Mouse (Mus musculus) MEL (cell line): ENCODE data around the gene Igsf9b. TPM values are rescaled to one million over a fixed set of nuclear protein-coding genes. Genes with fewer than 3 reads are reported as not detected.

Source experiments
- DNase-seq: peaks from one replicate; pipeline ENCODE4 v3.0.0; 2011; ENCODE audit warnings: low read depth, low spot score
- H3K27ac ChIP-seq: 2 replicates; pipeline ENCODE4 v1.5.1; 2012; ENCODE audit warnings: low read depth, mild to moderate bottlenecking, control low read depth, low read length, moderate library complexity; ENCODE audit not compliant: control insufficient read depth
- H3K27me3 ChIP-seq, 2 experiments: fragments of 150-350 bp in 1 of 2; sonication (generic) in 1 of 2; 2 replicates each; pipeline ENCODE4 v1.6.1; 2012; ENCODE audit warnings: low read length in 2 of 2, mild to moderate bottlenecking in 2 of 2, improper control_type of control experiment in 1 of 2, moderate library complexity in 1 of 2; ENCODE audit not compliant: insufficient read depth in 2 of 2, control insufficient read depth in 1 of 2
- H3K36me3 ChIP-seq, 2 experiments: 2 replicates each; pipeline ENCODE4 v1.6.1; 2012 to 2014; ENCODE audit warnings: low read length in 2 of 2, improper control_type of control experiment in 1 of 2, inconsistent platforms in 1 of 2, mild to moderate bottlenecking in 1 of 2; ENCODE audit not compliant: insufficient read depth in 2 of 2, control insufficient read depth in 1 of 2
- H3K4me1 ChIP-seq, 2 experiments: fragments of 150-350 bp in 1 of 2; sonication (generic) in 1 of 2; 2 replicates each; pipeline ENCODE4 v1.6.1; 2012; ENCODE audit warnings: low read length in 2 of 2, improper control_type of control experiment in 1 of 2, mild to moderate bottlenecking in 1 of 2; ENCODE audit not compliant: insufficient read depth in 2 of 2, control insufficient read depth in 1 of 2
- H3K4me3 ChIP-seq, 2 experiments: fragments of 150-350 bp in 1 of 2; sonication (generic) in 1 of 2; 2 replicates each; pipeline ENCODE4 v1.5.1; 2012; ENCODE audit warnings: low read depth in 2 of 2, low read length in 2 of 2, mild to moderate bottlenecking in 2 of 2, moderate library complexity in 2 of 2, control low read depth in 1 of 2, improper control_type of control experiment in 1 of 2; ENCODE audit not compliant: control insufficient read depth in 1 of 2, insufficient read depth in 1 of 2
- H3K79me2 ChIP-seq: 2 replicates; pipeline ENCODE4 v1.6.1; 2012; ENCODE audit warnings: mild to moderate bottlenecking, low read length, moderate library complexity; ENCODE audit not compliant: control insufficient read depth, poor library complexity, insufficient read depth
- H3K9ac ChIP-seq: 2 replicates; pipeline ENCODE4 v1.6.1; 2012; ENCODE audit warnings: low read depth, mild to moderate bottlenecking, control low read depth, low read length, moderate library complexity; ENCODE audit not compliant: control insufficient read depth, poor library complexity, severe bottlenecking
- H3K9me3 ChIP-seq: fragments of 150-350 bp; sonication (generic); replicated peaks from 2 replicates; pipeline ENCODE4 v1.6.1; 2012; ENCODE audit warnings: mild to moderate bottlenecking, low read length, improper control_type of control experiment, moderate library complexity; ENCODE audit not compliant: insufficient read depth
- CTCF ChIP-seq, 3 experiments: IDR thresholded peaks in 2 of 3; conservative IDR thresholded peaks in 1 of 3; 2 replicates each; pipeline ENCODE4 v1.5.1; 2011 to 2012; ENCODE audit warnings: low read length in 3 of 3, low read depth in 2 of 3, mild to moderate bottlenecking in 2 of 3, improper control_type of control experiment in 1 of 3, inconsistent platforms in 1 of 3, mixed read lengths in 1 of 3, moderate library complexity in 1 of 3; ENCODE audit not compliant: control insufficient read depth in 1 of 3, insufficient read depth in 1 of 3, poor library complexity in 1 of 3, severe bottlenecking in 1 of 3
- E2F4 ChIP-seq: IDR thresholded peaks from 2 replicates; pipeline ENCODE4 v1.6.1; 2011; ENCODE audit warnings: low read depth, low read length, improper control_type of control experiment, borderline replicate concordance
- ELF1 ChIP-seq: IDR thresholded peaks from 2 replicates; pipeline ENCODE4 v1.6.1; 2014; ENCODE audit warnings: low read depth, mild to moderate bottlenecking, inconsistent platforms, low read length, improper control_type of control experiment, moderate library complexity
- EP300 ChIP-seq, 2 experiments: IDR thresholded peaks; 2 replicates each; pipeline ENCODE4 v1.6.1; 2011; ENCODE audit warnings: improper control_type of control experiment in 2 of 2, low read length in 2 of 2, low read depth in 1 of 2, mild to moderate bottlenecking in 1 of 2
- GATA1 ChIP-seq: IDR thresholded peaks from 2 replicates; pipeline ENCODE4 v1.6.1; 2011; ENCODE audit warnings: low read depth, low read length, improper control_type of control experiment
- MAFK ChIP-seq: IDR thresholded peaks from 2 replicates; pipeline ENCODE4 v1.6.1; 2011; ENCODE audit warnings: low read depth, mild to moderate bottlenecking, low read length, improper control_type of control experiment, borderline replicate concordance
- MAX ChIP-seq: IDR thresholded peaks from 2 replicates; pipeline ENCODE4 v1.6.1; 2011; ENCODE audit warnings: low read length, improper control_type of control experiment
- MAZ ChIP-seq: IDR thresholded peaks from 2 replicates; pipeline ENCODE4 v1.6.1; 2012; ENCODE audit warnings: low read depth, mild to moderate bottlenecking, inconsistent platforms, low read length, improper control_type of control experiment
- MEF2A ChIP-seq: IDR thresholded peaks from 2 replicates; pipeline ENCODE4 v1.6.1; 2014; ENCODE audit warnings: low read depth, mild to moderate bottlenecking, inconsistent platforms, low read length, improper control_type of control experiment; ENCODE audit not compliant: poor library complexity, insufficient replicate concordance, severe bottlenecking; ENCODE audit errors: extremely low read depth
- MYB ChIP-seq: IDR thresholded peaks from 2 replicates; pipeline ENCODE4 v1.6.1; 2011; ENCODE audit warnings: mild to moderate bottlenecking, low read depth, low read length, improper control_type of control experiment
- NELFE ChIP-seq: IDR thresholded peaks from 2 replicates; pipeline ENCODE4 v1.6.1; 2011; ENCODE audit warnings: low read depth, low read length, improper control_type of control experiment
- NRF1 ChIP-seq: IDR thresholded peaks from 2 replicates; pipeline ENCODE4 v1.6.1; 2014; ENCODE audit warnings: low read depth, mild to moderate bottlenecking, inconsistent platforms, low read length, improper control_type of control experiment, moderate library complexity; ENCODE audit not compliant: poor library complexity, insufficient read depth, severe bottlenecking
- POLR2A ChIP-seq, 2 experiments: IDR thresholded peaks; 2 replicates each; pipeline ENCODE4 v1.6.1; 2011 to 2012; ENCODE audit warnings: low read length in 2 of 2, mild to moderate bottlenecking in 2 of 2, control low read depth in 1 of 2, improper control_type of control experiment in 1 of 2, low read depth in 1 of 2, moderate library complexity in 1 of 2; ENCODE audit not compliant: control insufficient read depth in 1 of 2, insufficient read depth in 1 of 2, poor library complexity in 1 of 2
- POLR2AphosphoS2 ChIP-seq: IDR thresholded peaks from 2 replicates; pipeline ENCODE4 v1.6.1; 2011; ENCODE audit warnings: low read length, improper control_type of control experiment
- POLR2AphosphoS5 ChIP-seq: IDR thresholded peaks from 2 replicates; pipeline ENCODE4 v1.6.1; 2012; ENCODE audit warnings: low read depth, borderline replicate concordance, mild to moderate bottlenecking, inconsistent platforms, low read length, moderate library complexity, mixed read lengths
- SIN3A ChIP-seq: IDR thresholded peaks from 2 replicates; pipeline ENCODE4 v1.6.1; 2012; ENCODE audit warnings: low read length, improper control_type of control experiment, inconsistent platforms
- SMC3 ChIP-seq: IDR thresholded peaks from 2 replicates; pipeline ENCODE4 v1.6.1; 2011; ENCODE audit warnings: low read depth, low read length, improper control_type of control experiment
- TAL1 ChIP-seq: IDR thresholded peaks from 2 replicates; pipeline ENCODE4 v1.6.1; 2012; ENCODE audit warnings: mild to moderate bottlenecking, inconsistent platforms, low read length, moderate library complexity, mixed read lengths
- TBP ChIP-seq: IDR thresholded peaks from 2 replicates; pipeline ENCODE4 v1.8.0; 2011; ENCODE audit warnings: low read depth, low read length, improper control_type of control experiment
- TCF12 ChIP-seq: IDR thresholded peaks from 2 replicates; pipeline ENCODE4 v1.6.1; 2014; ENCODE audit warnings: low read depth, mild to moderate bottlenecking, inconsistent platforms, low read length, improper control_type of control experiment, moderate library complexity
- UBTF ChIP-seq: IDR thresholded peaks from 2 replicates; pipeline ENCODE4 v1.6.1; 2012; ENCODE audit warnings: low read depth, mild to moderate bottlenecking, inconsistent platforms, low read length, improper control_type of control experiment, moderate library complexity, borderline replicate concordance; ENCODE audit not compliant: insufficient read depth
- USF2 ChIP-seq, 2 experiments: IDR thresholded peaks; 2 replicates each; pipeline ENCODE4 v1.6.1; 2011 to 2012; ENCODE audit warnings: improper control_type of control experiment in 2 of 2, low read length in 2 of 2, borderline replicate concordance in 1 of 2, inconsistent platforms in 1 of 2, low read depth in 1 of 2, mild to moderate bottlenecking in 1 of 2; ENCODE audit not compliant: insufficient read depth in 1 of 2
- ZC3H11A ChIP-seq: IDR thresholded peaks from 2 replicates; pipeline ENCODE4 v1.6.1; 2012; ENCODE audit warnings: low read depth, mild to moderate bottlenecking, inconsistent platforms, low read length, improper control_type of control experiment
- ZKSCAN1 ChIP-seq: IDR thresholded peaks from 2 replicates; pipeline ENCODE4 v1.6.1; 2012; ENCODE audit warnings: low read depth, mild to moderate bottlenecking, inconsistent platforms, low read length, improper control_type of control experiment, moderate library complexity
- ZMIZ1 ChIP-seq: IDR thresholded peaks from 2 replicates; pipeline ENCODE4 v1.6.1; 2012; ENCODE audit warnings: low read depth, mild to moderate bottlenecking, inconsistent platforms, low read length, improper control_type of control experiment, moderate library complexity
- ZNF384 ChIP-seq: IDR thresholded peaks from 2 replicates; pipeline ENCODE4 v1.6.1; 2012; ENCODE audit warnings: low read depth, mild to moderate bottlenecking, inconsistent platforms, low read length, improper control_type of control experiment
- polyA plus RNA-seq, 2 experiments: library from polyadenylated mRNA; stranded (reverse) in 1 of 2; unstranded in 1 of 2; fragments of >175 nt in 1 of 2; fragments of >200 nt in 1 of 2; gene quantifications; 2 replicates each; pipeline versions ENCODE4 v1.2.1 to v1.2.4; 2012; ENCODE audit warnings: low replicate concordance in 2 of 2, low read depth in 1 of 2; ENCODE audit not compliant: insufficient read length in 2 of 2, insufficient read depth in 1 of 2, missing spikeins in 1 of 2
- total RNA-seq: library from RNA; depleted of rRNA; stranded (reverse); fragments of 300-350 nt; gene quantifications from 2 replicates; pipeline ENCODE4 v1.2.3, GENCODE M21; 2012

Igsf9b gene
- total and polyA plus RNA-seq, 3 experiments = not detected

- DNase-seq = no peak
- no peak for TF ChIP-seq E2F4
- TF ChIP-seq POLR2A (IDR thresholded peaks at IDR 0.05; ENCODE audit: control insufficient read depth in 1 of 2, insufficient read depth in 1 of 2, low read depth in 1 of 2, low read length in 2 of 2, poor library complexity in 1 of 2) = no peak
- no peak for TF ChIP-seq ELF1
- no peak for TF ChIP-seq NRF1
- no peak for TF ChIP-seq GATA1
- no peak for TF ChIP-seq TBP
- TF ChIP-seq POLR2AphosphoS2 = no peak
- no peak for TF ChIP-seq EP300 (IDR thresholded peaks at IDR 0.05; ENCODE audit: low read depth in 1 of 2, low read length in 2 of 2)
- Histone ChIP-seq H3K4me1 (no peaks in the 10 kb centered on the region), H3K79me2 (no peaks in the 10 kb centered on the region), H3K4me3 (no peak overlapping the region), H3K27ac (no peak overlapping the region), H3K27me3 (no peaks in the 10 kb centered on the region), H3K36me3 (no peaks in the 10 kb centered on the region), H3K9ac (no peak overlapping the region), H3K9me3 (no peaks in the 10 kb centered on the region)
Observed at GRCm38 (mm10) chr9:27386951-27387350, 87.9 kb downstream of the Igsf9b start.

GRCm38 (mm10) chr9:27396500-27396899, 97.5 kb downstream of the Igsf9b start, which contains the start of gene Spata19:
Gene Spata19, plus strand, starts transcription at chr9:27396800.
- H3K4me3 ChIP-seq = no peak within 1 kb of the TSS
- no peaks in the 10 kb centered on the region for H3K36me3 ChIP-seq
- H3K9me3 ChIP-seq = no peaks in the 10 kb centered on the region
- TF ChIP-seq TAL1 (no peak), SIN3A (no peak), ELF1 (no peak), MAFK (no peak), USF2 (IDR thresholded peaks at IDR 0.05; ENCODE audit: borderline replicate concordance in 1 of 2, insufficient read depth in 1 of 2, low read depth in 1 of 2, low read length in 2 of 2) (no peak), ZMIZ1 (no peak), MEF2A (no peak), MYB (no peak), CTCF (IDR thresholded peaks at IDR 0.05 in 2 of 3, conservative IDR thresholded peaks at IDR 0.05 in 1 of 3; ENCODE audit: control insufficient read depth in 1 of 3, insufficient read depth in 1 of 3, low read depth in 2 of 3, low read length in 3 of 3, poor library complexity in 1 of 3, severe bottlenecking in 1 of 3) (no peak), ZKSCAN1 (no peak), NELFE (no peak), POLR2AphosphoS5 (no peak), ZNF384 (no peak), MAZ (no peak), UBTF (no peak), SMC3 (no peak), ZC3H11A (no peak), MAX (no peak), TCF12 (no peak), GATA1 (no peak)
- no peak within 1 kb of the TSS for H3K9ac ChIP-seq
- DNase-seq = no peak
- no peaks in the 10 kb centered on the region for H3K4me1 ChIP-seq
- H3K27me3 ChIP-seq = no peaks in the 10 kb centered on the region
- no peaks in the 10 kb centered on the region for H3K79me2 ChIP-seq
- no peak within 1 kb of the TSS for H3K27ac ChIP-seq
